Mouse (Mus musculus) C2C12 (cell line): ENCODE measurements around the gene Creb1. TPM values are rescaled to one million over a fixed set of nuclear protein-coding genes. Genes with fewer than 3 reads are reported as not detected.

Experiments
- H3K27me3 ChIP-seq: one replicate; pipeline ENCODE4 v1.6.1; 2011; ENCODE audit not compliant: control insufficient read depth, insufficient read depth, insufficient read length
- H3K36me3 ChIP-seq: one replicate; pipeline ENCODE4 v1.6.1; 2011; ENCODE audit not compliant: control insufficient read depth, insufficient read depth
- H3K4me3 ChIP-seq: one replicate; pipeline ENCODE4 v1.5.1; 2011; ENCODE audit warnings: mild to moderate bottlenecking, control low read depth; ENCODE audit not compliant: poor library complexity, insufficient read depth, severe bottlenecking
- H3K79me2 ChIP-seq: one replicate; pipeline ENCODE4 v1.6.1; 2011; ENCODE audit not compliant: control insufficient read depth, insufficient read depth
- H3K79me3 ChIP-seq: one replicate; pipeline ENCODE4 v1.6.1; 2011; ENCODE audit warnings: low read depth, control low read depth
- H3ac ChIP-seq: one replicate; pipeline ENCODE3; 2011; ENCODE audit warnings: low read depth; ENCODE audit not compliant: control insufficient read depth, insufficient read length
- CEBPB ChIP-seq: IDR thresholded peaks from one replicate; pipeline ENCODE4 v1.6.1; 2011; ENCODE audit warnings: low read depth, mild to moderate bottlenecking, control low read depth, moderate library complexity
- CTCF ChIP-seq: IDR thresholded peaks from one replicate; pipeline ENCODE4 v1.5.1; 2011; ENCODE audit not compliant: control insufficient read depth, insufficient read depth, insufficient read length
- FOSL1 ChIP-seq: IDR thresholded peaks from one replicate; pipeline ENCODE4 v1.8.0; 2011; ENCODE audit warnings: mild to moderate bottlenecking, low read length; ENCODE audit not compliant: poor library complexity, insufficient read depth, severe bottlenecking
- MAX ChIP-seq: IDR thresholded peaks from one replicate; pipeline ENCODE4 v1.6.1; 2011; ENCODE audit warnings: mild to moderate bottlenecking, control low read depth
- MYOD1 ChIP-seq: IDR thresholded peaks from one replicate; pipeline ENCODE4 v1.6.1; 2011; ENCODE audit warnings: low read depth; ENCODE audit not compliant: control insufficient read depth, insufficient read length
- MYOG ChIP-seq: IDR thresholded peaks from one replicate; pipeline ENCODE4 v1.6.1; 2011; ENCODE audit not compliant: control insufficient read depth, insufficient read length; ENCODE audit errors: extremely low read depth
- USF1 ChIP-seq: IDR thresholded peaks from one replicate; pipeline ENCODE4 v1.6.1; 2011; ENCODE audit warnings: low read depth, mild to moderate bottlenecking, control low read depth, moderate library complexity
- polyA plus RNA-seq: library from polyadenylated mRNA; unstranded; fragments of >200 nt; fragmentation: generic; extraction: Trizol; gene quantifications from one replicate; pipeline ENCODE4 v1.2.1, GENCODE M21; 2012; ENCODE audit warnings: missing spikeins

The Creb1 gene
- polyA plus RNA-seq, 1 experiment, result 11.2 TPM

DNA sequence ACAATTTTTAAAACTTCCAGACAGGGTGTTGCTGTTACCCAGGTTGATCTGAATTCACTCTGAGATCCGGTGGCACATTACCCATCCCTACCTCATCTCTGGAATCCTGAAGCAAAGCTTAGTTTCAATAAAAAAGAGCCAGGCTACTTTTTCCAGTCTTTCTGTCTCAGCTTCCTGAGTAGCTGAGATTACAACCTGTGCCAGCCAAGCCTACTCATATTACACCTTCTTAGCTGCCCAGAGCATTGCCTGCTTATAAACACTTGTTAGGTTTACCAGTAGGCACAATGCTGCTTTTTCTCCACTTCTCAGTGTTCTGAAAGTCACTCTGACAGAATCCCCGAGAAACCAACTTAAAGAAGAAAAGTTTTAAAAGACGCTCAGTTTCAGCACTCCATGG is 46.4 kb downstream of the Creb1 start:
- TF ChIP-seq CEBPB (no peak), USF1 (no peak), FOSL1 (no peak), CTCF (no peak), MAX (no peak), MYOG (no peak), MYOD1 (no peak)
- H3K79me2 ChIP-seq, result no peaks in the 10 kb centered on the region
- peaks cover 74% of the 10 kb centered on the region for H3K36me3 ChIP-seq

DNA sequence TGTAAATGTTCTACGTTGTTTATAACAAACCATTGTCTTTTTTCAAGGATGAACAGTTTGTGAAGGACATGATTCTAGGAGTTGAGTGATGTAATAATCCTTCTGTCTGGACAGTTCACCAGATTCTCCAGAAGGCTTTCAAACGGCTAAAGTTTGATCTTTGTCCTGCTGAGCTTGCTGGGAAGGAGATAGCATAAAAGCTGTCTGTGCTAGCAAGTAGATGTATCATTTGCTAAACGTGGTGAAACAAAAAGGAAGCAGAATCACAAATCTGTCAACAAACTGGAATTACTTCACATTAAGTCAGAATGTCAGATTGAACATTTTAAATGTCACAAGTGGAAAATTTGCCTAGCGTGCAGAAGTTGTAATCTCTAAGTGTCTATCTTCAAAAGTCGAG is 66.5 kb downstream of the Creb1 start:
- Histone ChIP-seq H3K79me3 (peaks cover 22% of the 10 kb centered on the region), H3ac (no peak overlapping the region), H3K36me3 (peaks cover 42% of the 10 kb centered on the region), H3K27me3 (no peaks in the 10 kb centered on the region), H3K79me2 (peaks cover 31% of the 10 kb centered on the region), H3K4me3 (no peak overlapping the region)
- TF ChIP-seq CTCF, result no peak
- no peak for TF ChIP-seq USF1
- TF ChIP-seq MYOG, result no peak
- no peak for TF ChIP-seq FOSL1
- TF ChIP-seq MYOD1, result no peak
- TF ChIP-seq CEBPB, result no peak
- TF ChIP-seq MAX, result no peak

More for the DNA sequence above, 46.4 kb downstream of the Creb1 start:
- Histone ChIP-seq H3K79me3 (no peaks in the 10 kb centered on the region), H3K27me3 (no peaks in the 10 kb centered on the region), H3K4me3 (no peak overlapping the region), H3ac (no peak overlapping the region)

DNA sequence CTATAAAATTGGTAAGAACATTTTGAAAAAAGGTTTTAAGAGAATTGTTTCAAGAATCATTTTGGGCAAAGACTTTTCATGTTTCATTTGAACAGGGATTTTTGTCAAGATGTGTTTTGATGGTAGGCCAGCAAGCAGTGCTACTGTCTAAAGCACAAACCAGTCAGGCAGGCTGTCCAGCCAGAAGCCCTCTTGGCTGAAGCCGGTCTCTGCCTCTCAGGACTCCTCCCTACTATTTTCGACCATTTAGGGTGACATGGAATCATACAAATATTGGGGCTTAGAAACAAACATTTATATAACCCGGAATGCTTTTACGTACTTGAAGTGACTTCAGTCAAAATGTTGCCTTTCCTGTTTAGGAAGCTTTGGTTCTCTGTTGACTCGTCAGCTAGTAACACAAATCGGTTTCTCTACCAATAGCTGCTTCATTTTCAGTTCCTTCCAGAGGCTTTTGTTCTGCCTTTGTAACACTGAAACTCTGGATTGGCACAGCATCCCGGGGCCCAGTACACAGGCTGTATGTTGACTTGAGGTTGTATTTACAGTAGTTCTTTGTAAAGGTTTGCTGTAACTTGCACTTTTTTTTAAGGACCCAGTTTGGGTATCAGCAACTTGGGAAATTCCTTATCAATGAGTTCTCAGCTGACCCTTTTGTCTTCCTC is 68.1 kb downstream of the Creb1 start:
- no peak for TF ChIP-seq CTCF
- no peak for TF ChIP-seq MYOG
- TF ChIP-seq MAX, result no peak
- no peak for TF ChIP-seq USF1
- no peak for TF ChIP-seq MYOD1
- TF ChIP-seq FOSL1, result no peak
- no peak for TF ChIP-seq CEBPB
- no peak overlapping the region for H3ac ChIP-seq
- H3K79me2 ChIP-seq, result peaks cover 41% of the 10 kb centered on the region
- no peaks in the 10 kb centered on the region for H3K27me3 ChIP-seq
- H3K4me3 ChIP-seq, result no peak overlapping the region
- peaks cover 59% of the 10 kb centered on the region for H3K36me3 ChIP-seq
- H3K79me3 ChIP-seq, result peaks cover 33% of the 10 kb centered on the region

DNA sequence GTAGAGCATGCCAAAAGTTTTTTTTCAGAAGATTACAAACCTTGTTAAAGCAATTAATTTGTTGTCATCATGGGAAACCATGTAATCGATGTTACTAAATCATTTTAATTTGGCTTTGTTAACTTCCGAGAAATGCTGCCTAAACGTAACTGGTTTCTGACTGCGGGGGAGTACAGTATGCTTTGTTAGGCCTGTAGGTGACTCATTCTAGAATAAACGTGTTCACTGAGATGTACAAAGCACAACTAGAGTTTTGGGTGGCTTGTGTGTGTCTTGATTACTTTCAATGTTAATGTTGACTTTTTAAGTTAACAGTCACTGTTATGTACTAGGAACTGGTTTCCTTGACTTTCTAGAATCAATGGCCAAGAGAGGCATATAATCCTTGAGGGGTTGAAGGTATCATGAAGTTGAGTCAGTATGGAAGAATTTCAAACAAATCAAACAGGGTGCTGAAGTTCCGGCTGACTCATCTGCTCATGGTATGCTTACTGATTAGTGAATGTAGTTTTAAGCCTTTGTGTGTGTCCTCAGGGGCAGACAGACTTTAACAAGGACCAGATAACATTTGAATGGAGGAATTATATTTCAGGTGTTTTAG is 68.9 kb downstream of the Creb1 start:
- no peaks in the 10 kb centered on the region for H3K27me3 ChIP-seq
- H3K36me3 ChIP-seq, result peaks cover 66% of the 10 kb centered on the region
- TF ChIP-seq CEBPB (no peak), CTCF (no peak), MYOG (no peak), MAX (no peak), FOSL1 (peak; percentile 70), MYOD1 (peak; percentile 34), USF1 (no peak)
- H3ac ChIP-seq, result no peak overlapping the region
- no peak overlapping the region for H3K4me3 ChIP-seq
- peaks cover 43% of the 10 kb centered on the region for H3K79me2 ChIP-seq
- peaks cover 35% of the 10 kb centered on the region for H3K79me3 ChIP-seq

DNA sequence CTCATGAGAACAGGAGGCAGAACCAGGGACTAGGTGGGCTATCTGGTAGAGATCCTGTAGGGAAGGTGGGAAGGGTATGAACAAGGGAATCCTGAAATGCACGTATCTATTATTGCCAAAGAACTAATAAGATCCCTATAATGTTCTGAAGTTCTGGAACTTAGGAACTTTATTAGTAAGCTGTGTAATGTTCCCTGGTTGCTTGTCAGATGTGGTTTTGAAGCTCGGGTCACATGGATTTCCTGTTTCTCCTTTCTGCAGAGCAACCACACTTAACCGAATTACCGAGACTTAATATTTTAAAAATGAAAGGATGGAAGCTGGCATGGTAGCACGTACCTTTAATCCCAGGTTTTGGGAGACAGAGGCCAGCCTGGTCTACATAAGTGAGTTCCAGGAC is 70.9 kb downstream of the Creb1 start:
- Histone ChIP-seq H3K27me3 (no peaks in the 10 kb centered on the region), H3K79me3 (peaks cover 41% of the 10 kb centered on the region), H3K79me2 (peaks cover 61% of the 10 kb centered on the region), H3K4me3 (no peak overlapping the region), H3K36me3 (peaks cover 72% of the 10 kb centered on the region), H3ac (no peak overlapping the region)
- TF ChIP-seq CTCF (no peak), FOSL1 (no peak), MYOG (no peak), MAX (no peak), CEBPB (no peak), MYOD1 (no peak), USF1 (no peak)

DNA sequence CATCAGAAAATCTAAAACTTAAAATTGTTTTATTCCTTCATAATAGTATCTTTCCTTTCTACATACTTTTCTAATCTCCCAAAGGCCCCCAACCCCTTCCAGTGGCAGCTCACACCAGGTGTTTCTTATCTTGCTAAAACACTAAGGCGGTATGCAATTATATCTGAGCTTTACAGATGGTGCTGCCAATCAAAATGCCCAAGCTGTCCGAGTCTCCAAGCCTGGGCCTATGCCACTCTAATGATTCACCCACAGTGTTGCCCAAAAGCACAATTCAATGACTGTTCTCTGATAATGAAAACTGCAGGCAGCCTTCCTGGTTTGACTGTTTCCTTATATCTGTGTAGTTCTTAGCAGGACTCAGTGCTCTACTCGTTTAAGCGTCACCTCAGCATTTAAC is 76.7 kb downstream of the Creb1 start:
- Histone ChIP-seq H3K4me3 (no peak overlapping the region), H3K27me3 (no peaks in the 10 kb centered on the region), H3ac (no peak overlapping the region), H3K79me3 (peaks cover 46% of the 10 kb centered on the region), H3K36me3 (peaks cover 86% of the 10 kb centered on the region), H3K79me2 (peaks cover 89% of the 10 kb centered on the region)
- peak; percentile 99 for TF ChIP-seq MYOD1
- no peak for TF ChIP-seq FOSL1
